Mouse (Mus musculus): ENCODE measurements at regions not wholly inside any gene's neighbourhood (a gene's known extent, or its start where the extent isn't known, plus 50 kb on each side); places are given as distances from the start of the nearest gene placed in this dataset.

- no peak for DNase-seq
Measured at GRCm38 (mm10) chr8:116215909-116216308, 288.9 kb upstream of the Dynlrb2 start.

GRCm38 (mm10) chr8:116215286-116215860 lies 289.4 kb upstream of the Dynlrb2 start:
- DNase-seq, result peak; percentile 44

GRCm38 (mm10) chr8:116203631-116204030 lies 301.1 kb upstream of the Dynlrb2 start:
- no peak for DNase-seq

- no peak for DNase-seq
Measured at GRCm38 (mm10) chr8:116200459-116200999, 304.2 kb upstream of the Dynlrb2 start.

GRCm38 (mm10) chr8:116196623-116197184 lies 308.1 kb upstream of the Dynlrb2 start:
- DNase-seq, result no peak

- peak; percentile 56 for DNase-seq
Measured at GRCm38 (mm10) chr8:116192096-116192495, 312.7 kb upstream of the Dynlrb2 start.

- no peak for DNase-seq
Measured at GRCm38 (mm10) chr8:116185206-116185605, 319.6 kb upstream of the Dynlrb2 start.

- DNase-seq, result no peak
Measured at GRCm38 (mm10) chr8:116184241-116184640, 320.5 kb upstream of the Dynlrb2 start.

GRCm38 (mm10) chr8:116177946-116178345 lies 326.8 kb upstream of the Dynlrb2 start:
- no peak for DNase-seq

- peak; percentile 23 for DNase-seq
Measured at GRCm38 (mm10) chr8:116174891-116175290, 329.9 kb upstream of the Dynlrb2 start.

- DNase-seq, result no peak
Measured at GRCm38 (mm10) chr8:116173961-116174360, 330.8 kb upstream of the Dynlrb2 start.

- no peak for DNase-seq
Measured at GRCm38 (mm10) chr8:116167874-116168273, 336.9 kb upstream of the Dynlrb2 start.

GRCm38 (mm10) chr8:116164989-116165299 lies 339.8 kb upstream of the Dynlrb2 start:
- DNase-seq, result no peak

GRCm38 (mm10) chr8:116164190-116164988 lies 340.4 kb upstream of the Dynlrb2 start:
- DNase-seq, result no peak

- DNase-seq, result no peak
Measured at GRCm38 (mm10) chr8:116160932-116161331, 343.8 kb upstream of the Dynlrb2 start.

GRCm38 (mm10) chr8:116143687-116144573 lies 360.8 kb upstream of the Dynlrb2 start:
- DNase-seq, result peak; percentile 86

GRCm38 (mm10) chr8:116141363-116141762 lies 363.4 kb upstream of the Dynlrb2 start:
- no peak for DNase-seq

- DNase-seq, result no peak
Measured at GRCm38 (mm10) chr8:116139934-116140333, 364.8 kb upstream of the Dynlrb2 start.

- DNase-seq, result no peak
Measured at GRCm38 (mm10) chr8:116137765-116138164, 367.0 kb upstream of the Dynlrb2 start.

GRCm38 (mm10) chr8:116133503-116133902 lies 371.3 kb upstream of the Dynlrb2 start:
- DNase-seq, result no peak

GRCm38 (mm10) chr8:116133084-116133483 lies 371.7 kb upstream of the Dynlrb2 start:
- DNase-seq, result no peak

GRCm38 (mm10) chr8:116120067-116120466 lies 384.7 kb upstream of the Dynlrb2 start:
- no peak for DNase-seq

GRCm38 (mm10) chr8:116117919-116118318 lies 386.9 kb upstream of the Dynlrb2 start:
- DNase-seq, result no peak

All from kidney, postnatal 10 days (tissue).